Mouse (Mus musculus): ENCODE data around the gene Zfp292. TPM values are rescaled to one million over a fixed set of nuclear protein-coding genes. Genes with fewer than 3 reads are reported as not detected.
A peak's percentile ranks its signal among the peaks of the same experiment; 100 is the strongest.

Zfp292 gene
- total RNA-seq, 2 experiments from 2014 or later, result 17.3 to 17.5 TPM

GRCm38 (mm10) chr4:34819904-34820303, 62.9 kb downstream of the Zfp292 start:
- intact Hi-C loops (cut with DNase I), result no loop called here
- no peak for DNase-seq

- intact Hi-C loops (cut with DNase I), result no loop called here
- DNase-seq, result no peak
Measured at GRCm38 (mm10) chr4:34801166-34802034, 81.4 kb downstream of the Zfp292 start.

GRCm38 (mm10) chr4:34798005-34798404, 84.8 kb downstream of the Zfp292 start:
- no peak for DNase-seq
- intact Hi-C loops (cut with DNase I), result no loop called here

GRCm38 (mm10) chr4:34797294-34797983, 85.3 kb downstream of the Zfp292 start:
- intact Hi-C loops (cut with DNase I), result no loop called here
- DNase-seq, result no peak

- DNase-seq, result no peak
- intact Hi-C loops (cut with DNase I), result no loop called here
Measured at GRCm38 (mm10) chr4:34796294-34796693, 86.5 kb downstream of the Zfp292 start.

- no peak for DNase-seq
- intact Hi-C loops (cut with DNase I), result no loop called here
Measured at GRCm38 (mm10) chr4:34786476-34786875, 96.3 kb downstream of the Zfp292 start.

GRCm38 (mm10) chr4:34785646-34786045, 97.1 kb downstream of the Zfp292 start:
- intact Hi-C loops (cut with DNase I), result loop anchor here (2.0 kb wide), 1 partner anchor 135 kb away; no protein-coding TSS in a partner anchor
- DNase-seq, result no peak

GRCm38 (mm10) chr4:34784865-34785264, 97.9 kb downstream of the Zfp292 start:
- intact Hi-C loops (cut with DNase I), result loop anchor here (2.0 kb wide), 1 partner anchor 136 kb away; no protein-coding TSS in a partner anchor
- peak in 1 of 2 experiments; percentile 9 for DNase-seq

GRCm38 (mm10) chr4:34782730-34783129, 100.0 kb downstream of the Zfp292 start:
- intact Hi-C loops (cut with DNase I), result no loop called here
- DNase-seq, result peak in 1 of 2 experiments; percentile 14

GRCm38 (mm10) chr4:34777677-34778527, 104.9 kb downstream of the Zfp292 start, which contains the start of gene Smim8:
Gene Smim8, minus strand, starts transcription at chr4:34778423.
- DNase-seq, result peak; percentile 93 to 97
- intact Hi-C loops (cut with DNase I), result loop anchor here (2.0 to 5.0 kb wide), 2 partner anchors 91 to 109 kb away; partner anchors contain the start of gene Slc35a1

- intact Hi-C loops (cut with DNase I), result no loop called here
- no peak for DNase-seq
Measured at GRCm38 (mm10) chr4:34771652-34772371, 110.9 kb downstream of the Zfp292 start.

GRCm38 (mm10) chr4:34756163-34756562, 126.6 kb downstream of the Zfp292 start, which contains the start of gene Gm136:
Gene Gm136, minus strand, starts transcription at chr4:34756263.
- intact Hi-C loops (cut with DNase I), result no loop called here
- DNase-seq, result no peak

Other genes starting within 250 kb of the Zfp292 start
- 10 to 100 TPM; 14.7 to 18.5 TPM for gene Slc35a1, start 195.5 kb downstream of the Zfp292 start, total RNA-seq (2021)
- gene Cfap206, start 152.8 kb downstream of the Zfp292 start, total RNA-seq (2021), result under 1 TPM; 0.17 to 0.79 TPM
- not detected for gene Gm136, start 126.7 kb downstream of the Zfp292 start, total RNA-seq (2021)
- 10 to 100 TPM; 43.9 to 48.8 TPM for gene Smim8, start 104.5 kb downstream of the Zfp292 start, total RNA-seq (2021)
- not detected for gene Cga, start 10.8 kb upstream of the Zfp292 start, total RNA-seq (2021)

Data from heart, postnatal 14 days (tissue).